Comparison of ENCODE assay signal across 8 mouse cellular contexts in the genomic region with DNA sequence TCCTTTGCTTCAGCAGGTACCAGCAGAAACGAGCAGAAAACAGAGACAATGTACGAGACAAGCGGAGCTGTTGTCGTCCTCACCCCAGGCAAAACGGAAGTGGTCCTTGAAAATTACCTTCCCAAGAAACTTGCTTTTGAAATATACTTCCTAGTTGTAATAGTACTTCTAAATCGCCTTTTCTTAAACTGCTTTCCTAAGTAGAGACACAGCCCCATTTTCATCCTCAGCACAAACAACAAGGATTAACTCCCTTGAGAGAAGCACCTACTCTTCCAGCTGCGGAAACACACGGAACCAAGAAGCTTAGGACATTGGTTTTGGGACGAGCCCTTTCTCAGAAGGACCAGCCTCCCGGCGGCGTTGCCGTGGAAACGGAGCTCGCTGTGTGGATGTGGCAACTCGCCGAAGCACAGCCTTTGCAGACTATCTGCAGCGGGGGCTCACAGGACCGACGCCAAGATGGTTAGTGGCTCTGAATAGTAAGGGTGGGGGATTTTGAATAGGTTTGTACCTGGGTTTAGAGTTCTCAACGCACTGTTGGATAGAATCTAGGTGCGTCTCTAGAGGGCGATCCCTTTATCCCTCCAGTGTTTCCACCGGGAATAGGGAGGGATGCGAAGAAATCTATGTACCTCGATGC. TPM values are rescaled to one million over a fixed set of nuclear protein-coding genes. Genes with fewer than 3 reads are reported as not detected.
DNase-seq lines count a peak whose midpoint lies in the region; ATAC-seq lines count a peak whose summit lies in the region.

A gene (plus strand): TSS at position 341 of the 643 bp plus-strand sequence.

- DNase-seq in T-cell, adult 2 months (ENCODE audit: low spot score): peak; percentile 85
- DNase-seq in cerebellum, postnatal 36 days: peak; percentile 79 to 89
- peak; percentile 85 to 86 for DNase-seq in frontal cortex, postnatal 36 days (ENCODE audit: low spot score in 2 of 2)
- peak; percentile 63 for DNase-seq in left cerebral cortex, adult 11 months (ENCODE audit: low spot score)
- peak; percentile 87 to 90 for DNase-seq in lung, postnatal 4 days
- DNase-seq in retina, postnatal 7 days (ENCODE audit: low read depth, low spot score): peak; percentile 79
- DNase-seq in urinary bladder, adult 2 months (ENCODE audit: low spot score): peak; percentile 66

- ATAC-seq in hindbrain, embryonic 15.5 days (ENCODE audit: low FRiP score, low read depth): peak; percentile 94

- H3K9me3 ChIP-seq in hindbrain, embryonic 15.5 days: no peaks in the 10 kb centered on the region

- H3K4me2 ChIP-seq in hindbrain, embryonic 15.5 days: peak within 1 kb of the TSS; percentile 84

- under 1% methylated on average over 26 of the region's 26 CpGs for WGBS in hindbrain, embryonic 15.5 days

- peak within 1 kb of the TSS; percentile 82 for H3K27ac ChIP-seq in hindbrain, embryonic 15.5 days (replicated peaks)

- H3K9ac ChIP-seq in hindbrain, embryonic 15.5 days: peak within 1 kb of the TSS; percentile 67

- peaks cover 6% of the 10 kb centered on the region; the same call in 1 of the 2 replicates for H3K36me3 ChIP-seq in hindbrain, embryonic 15.5 days

- H3K4me1 ChIP-seq in hindbrain, embryonic 15.5 days (replicated peaks): peaks cover 12% of the 10 kb centered on the region

- peak within 1 kb of the TSS; percentile 58 for H3K4me3 ChIP-seq in hindbrain, embryonic 15.5 days

- no peaks in the 10 kb centered on the region for H3K27me3 ChIP-seq in hindbrain, embryonic 15.5 days

RNA-seq across cellular contexts. Expression of the gene that starts here (rescaled TPM):
- polyA plus RNA-seq in hindbrain, embryonic 15.5 days (2015; fragmentation: Nextera tagmentation; extraction: Ambion mirVana): 5.7 and 5.9 TPM in 2 replicates
- 3.6 and 3.9 TPM in 2 replicates for polyA plus RNA-seq in urinary bladder, adult 2 months (2012; rRNA removed)

Comparison
In these comparisons a context has a peak if more than half of its experiments do, and no peak if none do; other contexts are left out.
1. Peak in every context shown above with its lines: DNase-seq, ATAC-seq, H3K4me3 ChIP-seq and H3K27ac ChIP-seq.